Mouse (Mus musculus) liver, embryonic 12.5 days (tissue): ENCODE results near the gene Gm20683. TPM values are rescaled to one million over a fixed set of nuclear protein-coding genes. Genes with fewer than 3 reads are reported as not detected.
"Not testable (repeated sequence)": the region's sequence is repeated elsewhere in the genome, so short reads cannot be mapped to it uniquely, and the experiment has no call there.

Source experiments
- ATAC-seq: fragments of 200-750 bp; cut with Nextera tagmentation; 2 replicates; pipeline ENCODE4 v1.8.0; 2017; ENCODE audit warnings: moderate number of reproducible peaks, mild to moderate bottlenecking, moderate library complexity
- H3K27ac ChIP-seq: fragments of 300-500 bp; sonication (generic); 2 replicates; pipeline ENCODE4 v1.5.1; 2016; ENCODE audit warnings: mild to moderate bottlenecking
- H3K27me3 ChIP-seq: fragments of 300-500 bp; sonication (generic); replicated peaks from 2 replicates; pipeline ENCODE4 v1.6.1; 2016; ENCODE audit warnings: mild to moderate bottlenecking, moderate library complexity
- H3K36me3 ChIP-seq: fragments of 300-500 bp; sonication (generic); 2 replicates; pipeline ENCODE4 v1.6.1; 2016; ENCODE audit warnings: mild to moderate bottlenecking, moderate library complexity
- H3K4me1 ChIP-seq: fragments of 300-500 bp; sonication (generic); 2 replicates; pipeline ENCODE4 v1.6.1; 2016
- H3K4me2 ChIP-seq: fragments of 300-500 bp; sonication (generic); 2 replicates; pipeline ENCODE4 v1.6.1; 2016; ENCODE audit warnings: mild to moderate bottlenecking, moderate library complexity
- H3K4me3 ChIP-seq: fragments of 300-500 bp; sonication (generic); 2 replicates; pipeline ENCODE4 v1.5.1; 2016; ENCODE audit warnings: mild to moderate bottlenecking, moderate library complexity
- H3K9ac ChIP-seq: fragments of 300-500 bp; sonication (generic); 2 replicates; pipeline ENCODE4 v1.6.1; 2016; ENCODE audit warnings: mild to moderate bottlenecking, moderate library complexity
- H3K9me3 ChIP-seq: fragments of 300-500 bp; sonication (generic); replicated peaks from 2 replicates; pipeline ENCODE4 v1.6.1; 2016; ENCODE audit warnings: mild to moderate bottlenecking, moderate library complexity
- WGBS: fragments of 180-500 bp; shearing (Covaris S2); methylation state at CpG from one replicate; pipeline ENCODE4 v1.1.7; 2016; ENCODE audit not compliant: insufficient replicate concordance; 5-methylcytosine and 5-hydroxymethylcytosine counted together
- polyA plus RNA-seq: library from polyadenylated mRNA; unstranded; fragments of >200 nt; fragmentation: Nextera tagmentation; extraction: Ambion mirVana; gene quantifications from 2 replicates; pipeline ENCODE4 v1.2.1, GENCODE M21; 2016

The Gm20683 gene
- polyA plus RNA-seq, 1 experiment from 2014 or later, result 0.64 TPM

GRCm38 (mm10) chr17:25872676-25873075 is 31.1 kb upstream of the Gm20683 start:
- Histone ChIP-seq H3K4me1 (peaks cover 45% of the 10 kb centered on the region), H3K27me3 (no peaks in the 10 kb centered on the region), H3K9me3 (no peaks in the 10 kb centered on the region), H3K4me2 (no peak overlapping the region), H3K9ac (no peak overlapping the region), H3K36me3 (peaks cover 1% of the 10 kb centered on the region), H3K27ac (no peak overlapping the region), H3K4me3 (no peak overlapping the region)
- ATAC-seq, result no peak
- WGBS, result 75% methylated on average over 3 of the region's 3 CpGs

- H3K4me1 ChIP-seq, result peaks cover 45% of the 10 kb centered on the region
- not testable (repeated sequence) for H3K27me3 ChIP-seq, H3K36me3 ChIP-seq, H3K4me3 ChIP-seq, H3K9ac ChIP-seq, H3K4me2 ChIP-seq, H3K9me3 ChIP-seq, ATAC-seq, H3K27ac ChIP-seq
Measured at GRCm38 (mm10) chr17:25871566-25871965, 30.0 kb upstream of the Gm20683 start.

- Histone ChIP-seq H3K9me3 (no peaks in the 10 kb centered on the region), H3K27ac (no peak overlapping the region), H3K27me3 (no peaks in the 10 kb centered on the region), H3K4me3 (no peak overlapping the region), H3K36me3 (peaks cover 16% of the 10 kb centered on the region), H3K9ac (no peak overlapping the region), H3K4me1 (peaks cover 49% of the 10 kb centered on the region), H3K4me2 (no peak overlapping the region)
- ATAC-seq, result no peak
- WGBS, result 70% methylated on average over 2 of the region's 2 CpGs
Measured at GRCm38 (mm10) chr17:25869954-25870353, 28.4 kb upstream of the Gm20683 start.

- Histone ChIP-seq H3K9ac (no peak overlapping the region), H3K4me1 (peaks cover 48% of the 10 kb centered on the region), H3K36me3 (peaks cover 21% of the 10 kb centered on the region), H3K27me3 (no peaks in the 10 kb centered on the region), H3K27ac (no peak overlapping the region), H3K4me2 (no peak overlapping the region), H3K4me3 (no peak overlapping the region), H3K9me3 (no peaks in the 10 kb centered on the region)
- 81% methylated on average over 8 of the region's 8 CpGs for WGBS
- no peak for ATAC-seq
Measured at GRCm38 (mm10) chr17:25869498-25869897, 27.9 kb upstream of the Gm20683 start.

- H3K9ac ChIP-seq, result peak within 1 kb of the TSS; percentile 76
- no peaks in the 10 kb centered on the region for H3K9me3 ChIP-seq
- peak; percentile 72 for ATAC-seq
- 0% methylated on average over 24 of the region's 24 CpGs for WGBS
- H3K36me3 ChIP-seq, result peaks cover 29% of the 10 kb centered on the region
- peak within 1 kb of the TSS; percentile 92 for H3K4me2 ChIP-seq
- H3K4me1 ChIP-seq, result peaks cover 40% of the 10 kb centered on the region
- peak within 1 kb of the TSS; percentile 71 for H3K4me3 ChIP-seq
- H3K27ac ChIP-seq, result peak within 1 kb of the TSS; percentile 74
- no peaks in the 10 kb centered on the region for H3K27me3 ChIP-seq
Measured at GRCm38 (mm10) chr17:25868601-25869191, 27.1 kb upstream of the Gm20683 start, which contains the start of gene Mcrip2. Mcrip2 (minus strand) TSS chr17:25868764.

- H3K27me3 ChIP-seq, result no peaks in the 10 kb centered on the region
- ATAC-seq, result peak; percentile 59
- H3K4me3 ChIP-seq, result peak overlapping the region; percentile 71
- 1% methylated on average over 42 of the region's 42 CpGs for WGBS
- H3K4me1 ChIP-seq, result peaks cover 40% of the 10 kb centered on the region
- peak overlapping the region; percentile 74 for H3K27ac ChIP-seq
- peak overlapping the region; percentile 92 for H3K4me2 ChIP-seq
- H3K36me3 ChIP-seq, result peaks cover 33% of the 10 kb centered on the region
- H3K9ac ChIP-seq, result peak overlapping the region; percentile 76
- H3K9me3 ChIP-seq, result no peaks in the 10 kb centered on the region
Measured at GRCm38 (mm10) chr17:25867836-25868600, 26.5 kb upstream of the Gm20683 start.

- H3K27me3 ChIP-seq, result no peaks in the 10 kb centered on the region
- WGBS, result 2% methylated on average over 7 of the region's 7 CpGs
- peak overlapping the region; percentile 71 for H3K4me3 ChIP-seq
- H3K4me2 ChIP-seq, result peak overlapping the region; percentile 92
- H3K36me3 ChIP-seq, result peaks cover 35% of the 10 kb centered on the region
- peaks cover 42% of the 10 kb centered on the region for H3K4me1 ChIP-seq
- H3K9ac ChIP-seq, result peak overlapping the region; percentile 76
- peak overlapping the region; percentile 74 for H3K27ac ChIP-seq
- peak; percentile 57 for ATAC-seq
- H3K9me3 ChIP-seq, result no peaks in the 10 kb centered on the region
Measured at GRCm38 (mm10) chr17:25867509-25867835, 25.9 kb upstream of the Gm20683 start.

GRCm38 (mm10) chr17:25866172-25866571 is 24.6 kb upstream of the Gm20683 start:
- Histone ChIP-seq H3K4me2 (peak overlapping the region; percentile 92; the same call in 1 of the 2 replicates), H3K4me3 (no peak overlapping the region), H3K9ac (peak overlapping the region; percentile 7; the same call in 1 of the 2 replicates), H3K4me1 (peaks cover 52% of the 10 kb centered on the region), H3K27me3 (no peaks in the 10 kb centered on the region), H3K27ac (no peak overlapping the region), H3K9me3 (no peaks in the 10 kb centered on the region), H3K36me3 (peaks cover 35% of the 10 kb centered on the region)
- WGBS, result 81% methylated on average over 3 of the region's 3 CpGs
- no peak for ATAC-seq

GRCm38 (mm10) chr17:25865288-25865687 is 23.7 kb upstream of the Gm20683 start:
- H3K4me3 ChIP-seq, result no peak overlapping the region

GRCm38 (mm10) chr17:25864311-25864710 is 22.7 kb upstream of the Gm20683 start:
- Histone ChIP-seq H3K4me2 (no peak overlapping the region), H3K27ac (no peak overlapping the region), H3K9me3 (no peaks in the 10 kb centered on the region), H3K9ac (no peak overlapping the region), H3K4me1 (peaks cover 67% of the 10 kb centered on the region), H3K27me3 (no peaks in the 10 kb centered on the region), H3K4me3 (no peak overlapping the region), H3K36me3 (peaks cover 35% of the 10 kb centered on the region)
- ATAC-seq, result no peak
- WGBS, result 85% methylated on average over 14 of the region's 14 CpGs

More at GRCm38 (mm10) chr17:25865288-25865687, 23.7 kb upstream of the Gm20683 start:
- Histone ChIP-seq H3K9ac (no peak overlapping the region), H3K27ac (no peak overlapping the region), H3K36me3 (peaks cover 35% of the 10 kb centered on the region), H3K9me3 (no peaks in the 10 kb centered on the region), H3K27me3 (no peaks in the 10 kb centered on the region), H3K4me1 (peaks cover 60% of the 10 kb centered on the region), H3K4me2 (no peak overlapping the region)
- 84% methylated on average over 11 of the region's 11 CpGs for WGBS
- no peak for ATAC-seq

GRCm38 (mm10) chr17:25863681-25864080 is 22.1 kb upstream of the Gm20683 start:
- WGBS, result 84% methylated on average over 6 of the region's 6 CpGs
- H3K27me3 ChIP-seq, result no peaks in the 10 kb centered on the region
- H3K36me3 ChIP-seq, result peaks cover 35% of the 10 kb centered on the region
- H3K9ac ChIP-seq, result no peak overlapping the region
- no peak for ATAC-seq
- H3K4me1 ChIP-seq, result peaks cover 61% of the 10 kb centered on the region
- H3K9me3 ChIP-seq, result no peaks in the 10 kb centered on the region
- H3K4me3 ChIP-seq, result no peak overlapping the region
- H3K27ac ChIP-seq, result no peak overlapping the region
- no peak overlapping the region for H3K4me2 ChIP-seq
